Mouse (Mus musculus) forebrain, embryonic 13.5 days (tissue): ENCODE measurements around the gene Sar1b. TPM values are rescaled to one million over a fixed set of nuclear protein-coding genes. Genes with fewer than 3 reads are reported as not detected.
A peak's percentile ranks its signal among the peaks of the same experiment; 100 is the strongest.
"Not testable (repeated sequence)": the region's sequence is repeated elsewhere in the genome, so short reads cannot be mapped to it uniquely, and the experiment has no call there.

Source experiments
- ATAC-seq: fragments of 200-750 bp; cut with Nextera tagmentation; 2 replicates; pipeline ENCODE4 v1.8.0; 2017
- H3K27ac ChIP-seq: fragments of 300-500 bp; sonication (generic); 2 replicates; pipeline ENCODE4 v1.5.1; 2015; ENCODE audit warnings: inconsistent platforms, mild to moderate bottlenecking, moderate library complexity
- H3K27me3 ChIP-seq: fragments of 300-500 bp; sonication (generic); 2 replicates; pipeline ENCODE4 v1.6.1; 2015; ENCODE audit warnings: mild to moderate bottlenecking, inconsistent platforms
- H3K36me3 ChIP-seq: fragments of 300-500 bp; sonication (generic); 2 replicates; pipeline ENCODE4 v1.6.1; 2015; ENCODE audit warnings: mild to moderate bottlenecking, inconsistent platforms; ENCODE audit not compliant: poor library complexity, severe bottlenecking
- H3K4me1 ChIP-seq: fragments of 300-500 bp; sonication (generic); 2 replicates; pipeline ENCODE4 v1.6.1; 2015; ENCODE audit warnings: inconsistent platforms
- H3K4me2 ChIP-seq: fragments of 300-500 bp; sonication (generic); 2 replicates; pipeline ENCODE4 v1.6.1; 2015; ENCODE audit warnings: inconsistent platforms, mild to moderate bottlenecking, moderate library complexity
- H3K4me3 ChIP-seq: fragments of 300-500 bp; sonication (generic); 2 replicates; pipeline ENCODE4 v1.5.1; 2015; ENCODE audit warnings: mild to moderate bottlenecking, inconsistent platforms
- H3K9ac ChIP-seq: fragments of 300-500 bp; sonication (generic); 2 replicates; pipeline ENCODE4 v1.6.1; 2015; ENCODE audit warnings: mild to moderate bottlenecking, inconsistent platforms
- H3K9me3 ChIP-seq: fragments of 300-500 bp; sonication (generic); replicated peaks from 2 replicates; pipeline ENCODE4 v1.6.1; 2016; ENCODE audit warnings: inconsistent platforms
- WGBS: fragments of 180-500 bp; shearing (Covaris S2); methylation state at CpG from one replicate; pipeline ENCODE4 v1.1.7; 2015; 5-methylcytosine and 5-hydroxymethylcytosine counted together
- polyA plus RNA-seq: library from polyadenylated mRNA; unstranded; fragments of >200 nt; fragmentation: Nextera tagmentation; extraction: Ambion mirVana; gene quantifications from 2 replicates; pipeline ENCODE4 v1.2.1, GENCODE M21; 2015

Sar1b gene
- polyA plus RNA-seq, 1 experiment from 2014 or later = 146 TPM

DNA sequence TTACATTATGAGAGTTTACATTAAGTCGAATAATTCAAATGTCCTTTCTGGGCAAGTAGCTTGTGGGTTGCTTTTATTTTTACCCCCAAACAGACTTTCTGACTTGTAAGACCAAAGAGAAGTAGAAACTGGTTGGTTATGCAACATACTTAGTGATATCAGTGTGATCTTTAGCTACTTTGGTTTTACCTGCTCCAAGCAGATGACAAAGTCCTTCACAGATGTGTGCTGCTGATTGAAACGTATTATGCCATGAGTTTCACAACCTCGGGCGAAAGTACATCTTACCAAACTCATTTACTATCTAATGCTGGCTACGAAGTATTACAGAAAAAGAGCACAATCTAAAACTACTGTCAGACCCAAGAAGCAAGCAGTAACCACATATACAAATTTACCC lies 5.9 kb upstream of the Sar1b start:
- Histone ChIP-seq H3K4me3 (no peak overlapping the region), H3K27ac (no peak overlapping the region), H3K27me3 (peaks cover 21% of the 10 kb centered on the region), H3K9me3 (no peaks in the 10 kb centered on the region), H3K9ac (no peak overlapping the region), H3K36me3 (no peaks in the 10 kb centered on the region), H3K4me1 (peaks cover 21% of the 10 kb centered on the region), H3K4me2 (no peak overlapping the region)
- 92% methylated on average over 5 of the region's 5 CpGs for WGBS
- no peak for ATAC-seq

DNA sequence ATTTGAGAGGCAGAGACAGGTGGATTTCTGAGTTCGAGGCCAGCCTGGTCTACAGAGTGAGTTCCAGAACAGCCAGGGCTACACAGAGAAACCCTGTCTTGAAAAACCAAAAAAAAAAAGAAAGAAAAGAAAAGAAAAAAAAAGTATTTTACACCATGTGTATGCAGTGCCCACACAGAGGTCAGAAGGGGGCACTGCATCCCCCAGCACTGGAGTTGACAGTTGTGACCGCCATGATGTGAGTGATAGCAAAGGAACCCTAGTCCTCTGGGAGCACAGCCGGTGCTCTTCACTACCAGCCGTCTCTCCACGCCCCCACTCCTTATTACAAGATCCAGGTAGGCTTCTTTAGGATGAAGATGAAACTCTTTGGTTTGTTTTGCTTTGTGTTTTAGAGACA lies 5.3 kb upstream of the Sar1b start:
- peaks cover 21% of the 10 kb centered on the region for H3K27me3 ChIP-seq
- not testable (repeated sequence) for H3K9ac ChIP-seq, H3K9me3 ChIP-seq, ATAC-seq, H3K36me3 ChIP-seq, H3K4me2 ChIP-seq, H3K4me3 ChIP-seq, H3K27ac ChIP-seq
- H3K4me1 ChIP-seq = peaks cover 21% of the 10 kb centered on the region
- WGBS = 84% methylated on average over 5 of the region's 5 CpGs

DNA sequence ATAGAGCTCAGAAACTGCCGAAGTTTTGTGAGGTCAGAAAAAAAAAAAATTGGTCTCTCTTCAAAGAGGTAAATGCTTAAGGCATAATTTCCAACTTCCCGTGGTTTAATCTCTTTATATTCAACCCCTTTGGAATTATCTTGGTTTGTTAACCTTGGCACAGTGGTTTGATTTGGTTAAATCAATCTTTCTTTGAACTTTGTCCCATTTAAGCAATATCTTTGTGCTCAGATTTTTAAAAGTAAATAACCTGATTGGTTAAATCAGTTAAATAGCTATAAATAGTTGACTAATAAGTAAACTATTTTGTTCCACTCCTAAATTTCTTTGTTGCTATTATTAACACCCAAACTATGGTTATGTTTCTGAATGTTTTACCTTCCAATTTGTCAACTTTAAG lies 4.2 kb upstream of the Sar1b start:
- 91% methylated on average over 2 of the region's 2 CpGs for WGBS
- peaks cover 21% of the 10 kb centered on the region for H3K27me3 ChIP-seq

DNA sequence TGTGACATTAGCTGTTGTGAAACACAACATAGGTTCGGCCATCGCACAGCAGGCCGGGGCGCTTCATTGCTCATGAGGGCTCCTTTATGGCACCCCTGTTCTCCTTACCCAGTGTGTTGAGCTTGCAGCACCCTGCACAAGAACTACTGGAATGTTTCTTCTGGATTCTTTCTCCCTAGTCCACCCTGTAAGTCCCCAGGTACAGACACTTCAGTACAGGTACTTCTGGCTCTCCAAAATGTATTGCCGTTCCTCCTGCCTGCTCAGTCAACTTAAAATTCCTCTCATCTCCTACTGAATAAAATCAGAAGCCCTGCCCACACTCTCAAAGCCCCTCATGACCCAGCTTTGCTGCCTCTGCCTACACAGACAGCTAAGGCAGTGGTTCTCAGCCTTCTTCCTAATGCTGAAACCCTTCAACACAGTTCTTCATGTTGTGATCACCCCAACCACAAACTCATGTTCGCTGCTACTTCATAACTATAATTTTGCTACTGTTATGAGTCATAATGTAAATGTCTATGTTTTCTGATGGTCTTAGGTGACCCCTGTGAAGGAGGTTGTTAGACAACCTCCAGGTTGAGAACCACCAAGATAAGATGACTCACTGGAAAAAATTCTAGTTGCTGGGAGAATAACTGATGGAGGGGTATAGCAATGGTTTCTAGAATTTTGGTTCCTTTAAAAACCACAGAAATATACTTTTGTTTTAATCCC lies 3.4 kb upstream of the Sar1b start:
- no peak for ATAC-seq
- H3K36me3 ChIP-seq = no peaks in the 10 kb centered on the region
- WGBS = 87% methylated on average over 6 of the region's 6 CpGs

More for the DNA sequence above, 4.2 kb upstream of the Sar1b start:
- H3K4me2 ChIP-seq = no peak overlapping the region
- ATAC-seq = no peak
- no peaks in the 10 kb centered on the region for H3K36me3 ChIP-seq
- no peak overlapping the region for H3K9ac ChIP-seq
- H3K4me3 ChIP-seq = no peak overlapping the region
- no peak overlapping the region for H3K27ac ChIP-seq
- H3K4me1 ChIP-seq = peaks cover 22% of the 10 kb centered on the region
- no peaks in the 10 kb centered on the region for H3K9me3 ChIP-seq

DNA sequence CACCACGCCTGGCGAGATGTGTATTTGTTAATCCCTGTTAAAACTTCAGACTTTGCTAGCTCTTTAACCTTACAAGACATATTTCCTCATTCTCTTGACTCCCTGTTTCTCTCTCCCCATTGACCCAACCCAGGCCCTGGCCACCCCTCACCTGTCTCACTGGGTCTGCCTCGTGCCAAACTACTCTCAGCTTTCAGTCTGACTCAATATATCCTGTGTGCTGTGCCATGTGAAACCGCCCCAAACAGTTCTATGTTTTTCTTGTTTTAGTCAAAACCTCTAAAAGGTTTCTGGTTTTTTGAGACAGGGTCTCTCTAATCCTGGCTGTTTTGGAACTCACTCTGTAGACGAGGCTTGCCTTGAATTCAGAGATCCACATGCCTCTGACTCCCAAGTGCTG lies 2.2 kb upstream of the Sar1b start:
- no peaks in the 10 kb centered on the region for H3K36me3 ChIP-seq
- no peak for ATAC-seq
- H3K4me2 ChIP-seq = no peak overlapping the region
- H3K9me3 ChIP-seq = no peaks in the 10 kb centered on the region
- 73% methylated on average over 5 of the region's 5 CpGs for WGBS
- H3K27me3 ChIP-seq = peaks cover 21% of the 10 kb centered on the region
- H3K9ac ChIP-seq = no peak overlapping the region
- peaks cover 13% of the 10 kb centered on the region for H3K4me1 ChIP-seq
- H3K27ac ChIP-seq = no peak overlapping the region
- no peak overlapping the region for H3K4me3 ChIP-seq

More for the DNA sequence above, 3.4 kb upstream of the Sar1b start:
- H3K9me3 ChIP-seq = no peaks in the 10 kb centered on the region
- H3K9ac ChIP-seq = no peak overlapping the region
- H3K4me2 ChIP-seq = no peak overlapping the region
- H3K27me3 ChIP-seq = peaks cover 21% of the 10 kb centered on the region
- H3K4me1 ChIP-seq = peaks cover 21% of the 10 kb centered on the region
- H3K4me3 ChIP-seq = no peak overlapping the region
- H3K27ac ChIP-seq = no peak overlapping the region

DNA sequence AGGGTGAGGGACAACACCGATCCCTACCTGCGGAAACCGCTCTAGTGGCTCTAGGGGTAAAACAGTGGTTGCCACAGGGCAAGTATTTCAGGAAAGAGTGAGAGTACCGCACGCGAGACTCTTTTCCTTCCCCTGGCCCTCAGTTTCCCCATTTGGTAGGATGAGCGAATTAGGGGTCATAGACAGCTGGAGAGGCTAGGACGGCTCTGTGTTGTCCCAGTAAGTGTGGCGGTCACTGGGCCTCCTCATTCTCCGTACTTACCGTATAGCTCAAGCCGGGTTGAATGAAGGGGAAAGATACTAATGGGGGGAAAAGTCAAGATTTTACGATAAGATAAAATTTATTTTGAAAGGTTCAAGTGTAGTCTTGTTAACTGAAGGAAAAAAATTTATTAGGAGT lies 468 bp downstream of the Sar1b start:
- Histone ChIP-seq H3K9ac (peak overlapping the region; percentile 91), H3K4me1 (peaks cover 8% of the 10 kb centered on the region), H3K27ac (no peak overlapping the region), H3K9me3 (no peaks in the 10 kb centered on the region), H3K4me3 (peak overlapping the region; percentile 91), H3K27me3 (peaks cover 21% of the 10 kb centered on the region), H3K4me2 (peak overlapping the region; percentile 93), H3K36me3 (no peaks in the 10 kb centered on the region)
- 7% methylated on average over 13 of the region's 13 CpGs for WGBS
- no peak for ATAC-seq

DNA sequence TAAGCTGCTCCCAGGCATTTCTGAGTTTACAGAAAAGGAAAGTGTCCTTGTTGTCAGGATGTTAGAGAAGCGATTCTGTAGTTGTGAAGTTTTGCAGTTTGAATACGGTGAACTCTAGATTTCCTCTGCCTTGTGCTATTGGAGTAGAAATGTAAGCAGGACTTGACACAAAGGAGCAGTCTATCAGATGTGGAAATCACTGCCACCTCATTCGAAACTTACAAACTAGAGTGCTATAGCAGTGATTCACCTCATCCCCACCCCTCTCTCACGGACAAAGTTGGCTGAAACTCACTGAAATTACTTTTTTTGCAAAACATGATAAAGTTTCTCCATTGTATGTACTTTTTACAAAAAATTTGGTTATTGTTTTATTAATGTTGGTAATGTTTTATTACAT lies 1.3 kb downstream of the Sar1b start:
- no peak for ATAC-seq
- WGBS = 84% methylated on average over 4 of the region's 4 CpGs
- H3K4me1 ChIP-seq = peaks cover 8% of the 10 kb centered on the region
- peak overlapping the region; percentile 93 for H3K4me2 ChIP-seq
- H3K27me3 ChIP-seq = peaks cover 18% of the 10 kb centered on the region
- no peaks in the 10 kb centered on the region; the same call in 1 of the 2 replicates for H3K36me3 ChIP-seq
- H3K27ac ChIP-seq = no peak overlapping the region
- peak overlapping the region; percentile 91; the same call in 1 of the 2 replicates for H3K4me3 ChIP-seq
- no peak overlapping the region for H3K9ac ChIP-seq
- no peaks in the 10 kb centered on the region for H3K9me3 ChIP-seq

DNA sequence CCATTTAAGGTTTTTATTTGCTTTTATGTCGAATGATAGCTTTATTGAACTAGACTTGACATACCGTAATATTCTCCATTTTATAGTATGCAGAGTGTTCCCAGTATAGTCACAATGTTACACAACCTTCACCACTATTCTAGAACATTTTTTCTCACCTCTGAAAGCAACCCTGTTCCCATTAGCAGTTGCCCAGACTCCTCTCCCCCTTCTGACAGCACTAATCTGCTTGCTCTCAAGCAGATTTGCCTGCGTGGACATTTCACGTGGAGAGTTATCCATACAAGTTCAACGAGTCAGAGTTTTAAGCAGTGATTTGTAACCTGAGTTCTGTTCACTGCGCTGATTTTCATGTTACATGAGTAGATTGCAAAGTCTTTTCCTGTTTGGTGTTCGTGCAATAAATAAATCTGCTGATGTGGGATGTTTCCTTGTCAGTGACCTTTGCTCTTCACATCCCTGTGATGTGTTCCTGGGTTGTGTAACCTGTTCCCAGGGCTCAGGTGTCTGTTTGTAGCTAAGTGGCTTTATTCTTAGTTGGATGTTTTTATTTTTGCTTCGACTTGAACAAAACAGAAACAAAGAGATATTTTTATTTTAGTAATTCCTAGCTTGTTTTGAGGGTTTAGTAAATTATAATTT lies 4.2 kb downstream of the Sar1b start:
- no peak overlapping the region for H3K4me3 ChIP-seq
- no peak overlapping the region for H3K9ac ChIP-seq
- WGBS = 88% methylated on average over 8 of the region's 8 CpGs
- no peaks in the 10 kb centered on the region for H3K27me3 ChIP-seq
- H3K4me2 ChIP-seq = no peak overlapping the region
- H3K4me1 ChIP-seq = peaks cover 8% of the 10 kb centered on the region
- no peak overlapping the region for H3K27ac ChIP-seq
- no peaks in the 10 kb centered on the region for H3K9me3 ChIP-seq
- no peaks in the 10 kb centered on the region; the same call in 1 of the 2 replicates for H3K36me3 ChIP-seq
- ATAC-seq = no peak

DNA sequence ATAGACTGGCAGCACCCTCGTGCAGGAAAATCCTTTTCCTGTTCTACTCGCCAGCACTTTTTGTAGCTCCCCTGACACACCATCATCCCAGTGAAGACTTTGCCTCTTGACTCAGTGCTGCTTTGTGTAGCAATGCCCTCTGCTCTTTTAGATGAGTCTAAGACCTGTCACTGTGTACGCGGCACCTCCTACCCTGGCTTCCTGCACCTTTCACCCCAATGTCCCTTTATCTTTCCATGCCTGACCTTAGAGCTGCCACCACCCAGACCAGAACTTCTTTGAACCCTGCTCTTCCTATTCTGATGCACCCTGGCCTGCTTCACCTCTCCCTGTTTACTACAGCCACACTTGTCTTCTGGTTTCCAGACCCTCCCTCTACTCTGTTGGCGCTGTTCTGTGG lies 4.8 kb downstream of the Sar1b start:
- H3K27me3 ChIP-seq = no peaks in the 10 kb centered on the region
- no peak overlapping the region for H3K4me3 ChIP-seq
- ATAC-seq = no peak
- WGBS = 85% methylated on average over 5 of the region's 5 CpGs
- no peaks in the 10 kb centered on the region for H3K9me3 ChIP-seq
- no peak overlapping the region for H3K9ac ChIP-seq
- no peaks in the 10 kb centered on the region; the same call in 1 of the 2 replicates for H3K36me3 ChIP-seq
- peaks cover 8% of the 10 kb centered on the region for H3K4me1 ChIP-seq
- H3K27ac ChIP-seq = no peak overlapping the region
- H3K4me2 ChIP-seq = no peak overlapping the region

DNA sequence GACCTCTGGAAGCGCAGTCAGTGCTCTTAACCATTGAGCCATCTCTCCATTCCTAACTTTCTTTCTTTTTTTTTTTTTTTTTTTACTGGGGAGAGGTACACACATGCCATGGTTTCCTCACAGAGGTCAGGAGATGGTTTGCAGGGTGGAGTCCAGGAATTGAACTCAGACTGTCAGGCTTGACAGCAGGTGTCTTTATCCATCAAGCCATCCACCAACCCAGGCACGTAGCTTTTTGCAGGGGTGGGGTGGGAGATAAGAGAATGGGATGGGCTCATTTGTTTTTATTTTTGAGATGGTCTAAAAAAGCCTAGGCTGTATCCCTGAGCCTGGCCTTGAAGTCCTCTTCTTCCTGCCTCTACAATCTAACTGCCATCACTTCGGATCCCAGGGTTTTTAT lies 12.0 kb downstream of the Sar1b start:
- no peaks in the 10 kb centered on the region for H3K4me1 ChIP-seq
- H3K9ac ChIP-seq = no peak overlapping the region
- H3K4me3 ChIP-seq = no peak overlapping the region
- ATAC-seq = no peak
- H3K9me3 ChIP-seq = no peaks in the 10 kb centered on the region
- no peak overlapping the region for H3K27ac ChIP-seq
- peaks cover 10% of the 10 kb centered on the region for H3K36me3 ChIP-seq
- no peak overlapping the region for H3K4me2 ChIP-seq
- WGBS = 91% methylated on average over 3 of the region's 3 CpGs
- no peaks in the 10 kb centered on the region for H3K27me3 ChIP-seq

DNA sequence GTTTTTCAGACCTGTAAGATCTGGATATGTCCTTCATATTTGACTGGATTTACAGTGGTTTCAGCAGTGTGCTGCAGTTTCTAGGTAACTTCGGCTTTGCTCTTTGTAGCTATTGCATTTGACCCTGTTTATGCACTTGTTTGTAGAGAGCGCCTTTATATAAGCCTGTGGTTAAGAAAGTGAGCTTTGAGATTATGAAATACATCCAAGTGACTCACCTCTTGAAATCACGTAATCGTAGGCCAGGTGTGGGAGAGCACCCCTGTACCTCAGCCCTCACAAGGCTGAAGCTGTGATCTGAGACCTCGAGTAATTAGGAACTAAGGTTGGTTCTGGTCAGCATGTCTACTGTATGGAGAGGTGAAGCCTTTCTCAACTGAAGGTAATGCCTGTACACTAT lies 14.0 kb downstream of the Sar1b start:
- Histone ChIP-seq H3K27me3 (no peaks in the 10 kb centered on the region), H3K27ac (no peak overlapping the region), H3K9me3 (no peaks in the 10 kb centered on the region), H3K9ac (no peak overlapping the region), H3K4me1 (no peaks in the 10 kb centered on the region), H3K36me3 (peaks cover 29% of the 10 kb centered on the region), H3K4me3 (no peak overlapping the region), H3K4me2 (no peak overlapping the region)
- 90% methylated on average over 5 of the region's 5 CpGs for WGBS
- no peak for ATAC-seq

DNA sequence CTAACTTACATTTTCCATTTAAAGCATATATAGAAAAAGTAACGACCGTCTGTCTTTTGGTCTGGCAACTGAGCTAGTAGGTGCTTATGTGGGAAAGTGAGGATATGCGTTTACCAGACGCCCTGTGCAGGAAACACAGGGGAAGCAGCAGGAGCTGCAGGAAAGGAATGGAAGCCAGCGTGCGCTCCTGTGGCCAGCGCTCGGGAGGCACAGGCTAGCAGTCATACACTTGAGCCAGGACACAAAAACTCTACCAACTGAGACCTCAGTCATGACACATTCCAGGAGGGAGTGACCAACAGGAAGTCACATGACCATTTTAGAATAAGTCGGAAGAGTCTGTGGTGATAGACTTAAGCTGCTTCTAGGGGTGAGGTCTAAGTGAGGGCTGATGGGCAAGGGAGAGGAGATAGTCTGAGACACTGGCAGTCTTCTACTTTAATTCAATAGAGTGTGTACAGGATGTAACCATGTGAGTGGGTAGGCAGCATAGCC lies 17.3 kb downstream of the Sar1b start:
- WGBS = 95% methylated on average over 9 of the region's 9 CpGs
- no peak overlapping the region for H3K9ac ChIP-seq
- H3K27ac ChIP-seq = no peak overlapping the region
- H3K4me2 ChIP-seq = no peak overlapping the region
- no peak for ATAC-seq
- H3K4me3 ChIP-seq = no peak overlapping the region
- H3K36me3 ChIP-seq = peaks cover 50% of the 10 kb centered on the region
- H3K9me3 ChIP-seq = no peaks in the 10 kb centered on the region
- H3K4me1 ChIP-seq = no peaks in the 10 kb centered on the region
- no peaks in the 10 kb centered on the region for H3K27me3 ChIP-seq
